Mouse (Mus musculus): ENCODE data around the gene Cdadc1.

DNA sequence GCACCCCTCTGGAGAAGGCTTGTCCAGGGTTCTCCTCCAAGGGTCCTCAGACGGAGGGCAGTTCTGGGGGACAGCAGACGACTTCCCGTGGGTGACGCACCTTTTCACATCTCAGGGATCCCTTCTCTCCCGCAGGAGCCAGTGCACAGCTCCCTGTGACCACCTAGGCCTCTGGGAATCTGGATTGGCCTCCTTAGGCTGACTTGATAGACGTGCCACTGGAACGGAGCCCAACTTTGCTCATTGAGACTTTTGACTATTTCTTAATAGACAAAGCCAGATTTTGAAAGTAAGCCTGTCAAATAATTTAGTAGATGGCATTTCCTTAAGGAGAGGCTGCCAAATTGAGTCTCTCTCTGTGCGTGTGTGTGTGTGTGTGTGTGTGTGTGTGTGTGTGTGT, 29.0 kb upstream of the Cdadc1 start:
- TF ChIP-seq CTCF (conservative IDR thresholded peaks at IDR 0.05; ENCODE audit: low read length) (no peak), POU5F1 (IDR thresholded peaks at IDR 0.05; ENCODE audit: borderline replicate concordance, low read length) (no peak)
